Mouse (Mus musculus) urinary bladder, adult 2 months (tissue): ENCODE data around the gene Peak1. TPM values are rescaled to one million over a fixed set of nuclear protein-coding genes. Genes with fewer than 3 reads are reported as not detected.

Experiments
- DNase-seq: peaks from one replicate; pipeline ENCODE4 v3.0.0; 2022; ENCODE audit warnings: low spot score
- polyA plus RNA-seq: library from polyadenylated mRNA; depleted of rRNA; stranded (reverse); fragments of >200 nt; gene quantifications from 2 replicates; pipeline ENCODE4 v1.2.3, GENCODE M21; 2012

The Peak1 gene
- polyA plus RNA-seq, 1 experiment = 14.5 TPM

DNA sequence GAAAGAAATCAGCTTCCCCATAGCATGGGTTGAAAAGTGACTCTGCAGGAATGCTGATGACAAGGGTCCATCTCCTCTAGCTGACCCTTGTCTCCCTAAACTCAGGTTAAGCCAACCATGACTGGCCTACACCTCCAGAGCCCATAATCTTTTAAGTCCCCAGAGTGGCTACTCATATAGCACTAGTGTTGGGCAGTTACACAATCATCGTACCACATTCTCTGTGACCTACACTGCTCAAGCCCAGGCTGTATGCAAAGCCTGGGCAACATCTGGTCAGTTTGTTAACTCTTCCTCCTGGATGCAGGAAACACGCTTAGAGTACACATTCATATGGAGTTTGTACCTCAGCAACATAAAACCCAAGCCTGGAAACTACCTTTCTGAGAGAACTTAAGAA is 217.7 kb downstream of the Peak1 start:
- no peak for DNase-seq

DNA sequence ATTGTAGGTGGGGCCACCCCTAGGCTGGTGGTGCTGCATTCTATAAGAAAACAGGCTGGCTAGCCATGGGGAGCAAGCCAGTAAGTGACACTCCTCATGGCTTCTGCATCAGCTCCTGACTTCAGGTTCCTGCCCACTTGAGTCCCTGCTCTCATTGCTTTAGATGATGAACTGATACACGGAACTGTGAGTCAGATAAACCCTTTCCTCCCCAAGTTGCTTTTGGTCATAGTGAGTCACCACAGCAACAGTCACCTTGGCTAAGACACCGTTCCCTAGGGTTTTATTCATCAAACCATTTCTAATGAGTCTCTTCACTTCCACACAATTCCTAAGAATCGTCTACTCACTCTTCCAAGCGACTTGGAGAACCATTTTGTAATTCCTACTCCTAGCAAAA is 220.9 kb downstream of the Peak1 start:
- no peak for DNase-seq

DNA sequence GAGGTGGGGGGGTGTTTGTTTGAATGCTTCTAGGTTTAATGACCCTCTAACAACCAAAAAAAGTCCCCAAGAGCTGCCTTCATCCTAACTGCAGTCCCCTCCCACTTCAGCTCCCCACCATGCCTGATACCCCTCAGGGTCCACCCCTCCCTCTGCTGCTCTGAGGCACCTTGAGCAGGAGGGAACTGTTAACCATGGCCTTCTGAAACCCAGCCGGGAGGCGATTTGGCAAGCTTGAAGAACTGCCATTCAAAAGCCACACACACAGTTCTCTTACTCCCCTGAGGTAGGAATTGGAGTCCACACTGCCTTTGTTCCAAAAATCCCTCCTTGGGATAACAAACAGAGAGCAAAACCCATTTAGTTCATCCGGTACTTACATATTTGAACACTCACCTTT is 222.7 kb downstream of the Peak1 start:
- no peak for DNase-seq

DNA sequence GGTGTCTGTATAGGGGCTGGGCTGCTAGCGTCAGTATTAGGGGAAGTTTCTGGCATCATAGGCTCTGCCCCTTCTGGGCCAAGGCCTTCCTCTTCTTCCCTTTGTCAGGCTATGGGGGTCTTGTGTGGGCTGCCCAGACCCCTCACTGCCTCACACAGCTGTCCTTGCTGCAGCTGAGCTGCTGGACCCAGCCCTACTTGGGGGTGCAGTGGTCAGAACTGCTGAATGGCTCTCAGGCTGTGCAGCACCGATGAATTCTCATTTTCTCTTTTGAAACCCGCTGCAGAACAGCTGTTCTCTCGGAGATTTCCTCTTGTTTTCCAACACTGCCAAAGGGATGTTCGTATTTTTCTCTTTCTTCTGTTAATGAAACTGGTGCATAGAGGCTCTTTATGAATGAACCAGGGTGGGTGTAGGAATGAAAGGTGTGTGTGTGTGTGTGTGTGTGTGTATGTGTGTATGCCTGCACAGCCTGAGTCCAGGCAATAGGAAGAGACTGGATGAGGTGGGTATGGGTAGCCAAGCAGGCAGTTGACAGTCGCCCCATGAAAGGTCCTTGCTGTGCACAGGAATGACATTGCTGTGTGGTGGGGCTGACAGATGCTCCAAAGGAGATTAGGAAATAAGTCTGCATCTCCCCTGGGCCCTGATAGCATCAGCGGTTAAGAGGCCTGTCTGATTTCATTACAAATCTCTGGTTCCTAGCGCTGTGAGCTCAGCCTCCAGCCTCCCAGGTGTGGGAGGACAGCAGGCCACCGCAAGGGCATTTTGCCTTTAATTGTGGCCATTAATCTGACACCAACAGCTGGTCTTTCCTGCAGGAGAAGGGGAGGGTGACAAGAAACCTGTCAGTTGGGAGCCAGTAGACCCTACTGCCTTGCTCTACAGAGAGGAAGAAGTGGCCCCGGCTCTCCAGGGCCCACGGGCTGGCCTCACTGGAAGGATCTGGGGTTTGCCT is 226.1 kb downstream of the Peak1 start:
- no peak for DNase-seq

DNA sequence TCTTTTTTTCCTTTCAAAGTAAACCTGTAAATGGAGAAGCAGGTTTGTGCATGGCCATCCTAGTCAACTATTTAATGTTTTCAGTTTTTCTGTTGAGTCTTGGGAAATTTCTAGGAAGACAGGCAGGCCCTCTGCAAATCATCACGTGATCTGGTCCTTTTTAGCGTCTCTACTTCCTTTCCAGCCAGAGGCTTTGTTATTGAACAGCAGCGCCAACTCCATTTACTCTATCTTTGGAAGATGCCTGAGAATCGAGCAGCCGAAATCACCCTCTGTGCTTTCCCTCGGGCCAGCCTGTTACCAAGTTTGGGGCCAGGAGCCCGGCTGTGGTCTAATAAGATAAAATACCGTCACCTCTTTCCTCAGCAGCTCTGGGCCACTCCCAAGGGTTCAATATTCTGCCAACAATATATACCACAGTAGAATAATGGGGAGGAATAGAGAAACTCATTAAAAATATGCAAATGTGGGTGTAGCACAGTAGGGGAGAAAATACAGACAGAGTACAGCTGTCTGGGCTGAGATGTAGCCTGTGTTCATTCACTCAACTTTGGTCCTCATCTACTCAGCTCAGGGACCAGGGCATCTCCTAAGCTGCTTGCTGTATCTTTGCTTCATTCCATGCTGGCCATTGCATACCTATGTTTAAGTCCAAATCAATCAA is 237.6 kb downstream of the Peak1 start:
- DNase-seq = no peak

DNA sequence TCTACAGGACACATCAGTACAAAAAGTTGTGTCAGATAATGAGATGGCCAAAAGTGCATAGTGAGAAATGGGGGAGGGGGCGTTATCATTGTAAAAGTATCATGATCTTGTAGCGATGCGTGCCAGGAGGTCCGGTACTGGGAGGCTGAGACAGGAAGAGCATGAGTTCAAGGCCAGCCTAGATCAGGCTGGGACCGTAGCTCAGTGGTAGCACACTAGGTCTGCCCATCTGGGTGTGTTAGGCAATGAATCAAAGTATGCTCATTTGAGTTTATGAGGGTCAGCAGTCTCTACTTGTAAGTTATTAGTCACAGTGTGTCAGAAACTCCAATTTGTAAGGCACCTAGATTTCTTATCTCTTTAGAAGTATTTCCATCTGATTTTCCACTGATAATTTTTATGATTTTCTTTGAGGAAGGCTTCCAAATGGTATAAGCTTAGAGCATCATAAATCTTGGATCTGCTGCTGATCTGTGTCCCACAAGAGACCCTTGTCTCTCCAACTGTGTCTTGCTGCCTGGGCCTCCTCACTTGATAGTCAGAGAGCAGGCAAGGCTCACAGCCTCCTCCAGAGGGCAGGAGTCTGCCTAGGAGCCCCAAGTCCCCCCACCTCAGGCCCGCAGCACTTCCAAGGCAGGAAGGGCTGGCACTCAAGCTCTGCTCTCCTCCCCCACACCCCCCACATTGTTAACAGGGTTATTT is 238.3 kb downstream of the Peak1 start:
- no peak for DNase-seq

DNA sequence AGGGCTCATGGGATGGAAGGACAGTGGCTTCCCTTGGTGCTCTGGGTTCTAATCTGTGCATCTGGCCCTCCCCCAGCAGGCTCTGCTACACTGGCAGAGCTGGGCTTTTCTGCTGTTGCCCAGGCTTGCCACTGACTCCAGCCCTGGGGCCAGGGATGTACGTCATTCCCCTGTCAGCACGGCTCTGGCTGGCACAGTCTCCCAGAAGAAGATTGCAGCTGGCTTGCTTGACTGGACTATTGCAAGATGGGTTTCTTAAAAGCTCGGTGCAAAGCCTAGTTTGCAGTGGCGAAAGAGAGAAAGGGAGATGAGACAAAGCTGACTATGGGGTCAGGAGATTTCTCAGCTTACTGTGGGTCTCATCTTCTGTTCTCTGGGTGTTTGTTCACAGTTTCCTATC is 240.5 kb downstream of the Peak1 start:
- DNase-seq = no peak

DNA sequence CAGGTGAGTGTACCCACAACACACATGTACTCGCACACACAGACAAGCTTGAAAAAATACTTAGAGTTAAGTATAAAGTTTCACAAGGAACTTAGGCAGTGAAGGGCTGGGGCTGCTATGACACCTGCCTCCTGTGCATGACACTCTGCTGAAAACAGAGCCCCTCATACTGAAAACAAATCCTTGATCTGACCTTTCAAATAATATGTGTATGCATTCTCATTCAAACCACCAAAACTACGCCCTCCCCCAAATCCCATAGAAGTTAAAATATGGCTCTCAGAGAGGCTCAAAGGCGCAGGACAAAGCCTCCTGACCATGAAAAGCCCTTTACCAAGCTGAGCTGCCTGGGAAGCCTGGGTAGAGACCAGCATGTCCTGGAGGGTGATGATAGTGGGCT is 242.6 kb downstream of the Peak1 start:
- DNase-seq = no peak

DNA sequence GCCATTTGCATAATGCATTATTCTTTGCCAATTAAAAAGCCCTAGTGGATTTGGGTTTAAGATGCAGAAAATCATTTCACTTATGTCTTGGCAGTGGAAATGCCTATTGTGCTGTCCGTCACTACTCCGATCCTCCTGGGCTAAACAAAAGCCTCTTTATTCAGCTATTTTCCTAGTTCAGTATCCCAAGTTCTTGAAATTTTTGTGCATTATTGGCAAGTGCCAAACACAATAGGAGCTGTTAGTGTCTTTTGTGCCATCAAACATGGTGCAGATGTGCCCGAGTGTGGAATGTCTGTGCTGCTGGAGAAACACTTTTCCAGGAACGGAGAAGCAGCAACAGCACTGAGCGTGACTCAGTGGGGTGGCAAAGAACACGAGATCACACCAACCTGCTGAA is 250.2 kb downstream of the Peak1 start:
- no peak for DNase-seq

DNA sequence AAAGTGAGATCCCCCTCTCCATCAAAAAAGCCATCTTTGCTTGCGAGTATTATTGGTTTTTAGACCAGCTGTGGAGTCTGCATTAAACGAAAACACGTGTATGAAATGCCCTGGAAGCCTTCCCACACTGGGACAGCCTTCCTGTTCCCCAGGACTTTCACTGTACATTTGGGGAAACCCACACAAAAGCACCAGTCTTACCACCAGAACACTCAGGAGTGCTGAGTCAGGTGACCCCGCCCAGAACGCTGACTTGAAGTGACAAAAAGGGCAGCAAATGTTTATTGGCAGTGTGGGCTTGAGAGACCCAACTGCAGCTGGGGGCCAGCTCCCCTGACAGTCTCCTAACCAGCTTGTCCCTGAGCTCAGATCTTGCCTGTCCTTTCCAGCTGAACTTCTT is 251.7 kb downstream of the Peak1 start:
- DNase-seq = no peak

DNA sequence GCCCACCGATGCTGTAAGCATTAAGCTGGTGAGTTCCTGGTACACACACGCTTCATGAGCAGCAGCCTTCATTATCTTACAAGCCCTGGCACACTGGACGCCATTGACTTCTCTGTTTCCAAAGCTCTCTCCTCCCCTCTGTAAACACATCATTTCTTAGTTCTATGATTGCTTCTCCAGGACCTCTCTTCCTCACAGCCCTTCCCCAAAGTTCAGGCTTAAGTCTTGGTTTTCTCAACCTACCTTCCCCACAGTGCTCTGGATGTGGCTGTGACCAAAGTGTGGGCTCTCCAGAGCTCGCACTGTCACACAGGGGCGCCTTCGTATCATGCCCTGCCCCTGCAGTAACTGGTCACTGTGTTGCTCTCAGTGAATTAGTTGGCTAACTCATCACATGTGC is 252.5 kb downstream of the Peak1 start, which contains the start of gene Tspan3:
Gene Tspan3 (minus strand): TSS at position 101 of the 400 bp plus-strand sequence.
- no peak for DNase-seq

DNA sequence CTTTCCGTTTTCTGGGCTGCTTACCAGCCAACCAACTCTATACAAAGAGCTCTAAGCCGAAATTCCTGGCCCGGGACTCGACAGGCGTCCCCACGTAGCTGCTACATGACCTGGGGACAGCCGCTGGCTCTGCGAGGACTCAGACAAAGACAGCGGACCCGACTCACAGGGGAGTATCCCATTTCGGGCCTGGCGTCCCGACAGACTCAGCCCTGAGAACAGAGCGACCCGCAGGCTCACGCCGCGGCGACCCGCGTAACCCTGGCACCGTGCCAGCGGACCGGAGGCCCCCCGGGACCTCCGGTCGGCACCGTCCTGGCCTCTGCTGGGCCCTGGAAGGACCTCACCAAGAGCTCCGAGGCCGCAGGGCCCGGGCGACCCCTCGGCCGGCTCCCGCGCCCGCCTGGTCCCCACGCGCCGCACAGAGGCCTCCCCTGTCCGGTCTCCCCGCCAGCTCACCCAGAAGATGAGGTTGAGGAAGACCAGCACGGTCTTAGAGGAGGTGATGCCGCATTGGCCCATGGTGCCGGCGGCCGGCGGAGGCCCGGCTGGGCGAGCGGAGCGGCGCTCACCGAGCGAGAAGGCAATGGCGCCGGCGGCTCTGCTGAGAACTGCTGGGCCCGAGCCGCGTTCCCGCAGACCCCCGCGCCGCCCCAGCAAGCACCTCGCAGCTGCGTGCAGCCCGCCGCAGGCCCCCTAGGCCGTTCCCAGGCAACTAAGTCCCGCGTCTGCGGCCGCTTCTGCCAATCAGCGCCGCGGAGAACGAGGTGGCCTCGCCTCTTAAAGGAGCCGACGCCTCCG is 257.3 kb downstream of the Peak1 start:
- DNase-seq = peak; percentile 78

DNA sequence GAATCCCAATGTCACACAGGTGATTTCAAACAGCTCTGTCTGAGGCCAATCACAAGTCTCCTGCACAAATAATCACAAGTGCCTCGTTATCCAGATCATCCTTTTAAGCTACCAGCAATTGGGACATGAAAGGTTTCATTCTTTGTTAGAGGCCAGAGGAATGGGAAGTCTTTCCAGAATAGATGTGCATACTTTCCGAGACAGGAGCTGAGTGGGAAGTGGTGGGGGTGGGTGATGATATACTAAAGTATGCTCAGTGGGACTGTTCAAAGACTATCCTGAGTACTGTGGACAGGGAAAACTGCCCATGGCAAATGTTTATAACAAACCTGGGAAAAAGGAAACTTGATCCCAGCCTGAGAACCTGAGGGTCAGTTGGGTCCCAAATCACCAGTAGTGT is 258.4 kb downstream of the Peak1 start:
- no peak for DNase-seq

DNA sequence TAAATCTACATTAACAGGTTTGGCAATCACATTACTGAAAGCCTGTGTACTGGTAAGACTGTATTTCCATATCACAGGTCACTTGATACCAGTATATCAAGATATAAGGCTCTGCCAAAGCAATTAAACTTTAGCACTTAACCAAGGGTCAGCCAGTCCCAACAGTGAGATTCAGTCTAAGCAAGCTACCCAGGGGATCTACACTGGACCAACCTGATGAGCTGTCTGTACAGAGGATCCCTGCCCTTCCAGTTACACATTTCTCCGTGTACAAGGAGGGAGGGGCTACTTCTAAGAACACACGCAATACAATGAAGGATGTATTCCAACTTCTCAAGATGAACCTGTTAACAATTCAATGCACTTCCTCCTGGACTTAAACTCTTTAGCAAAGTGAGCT is 259.8 kb downstream of the Peak1 start:
- DNase-seq = no peak

DNA sequence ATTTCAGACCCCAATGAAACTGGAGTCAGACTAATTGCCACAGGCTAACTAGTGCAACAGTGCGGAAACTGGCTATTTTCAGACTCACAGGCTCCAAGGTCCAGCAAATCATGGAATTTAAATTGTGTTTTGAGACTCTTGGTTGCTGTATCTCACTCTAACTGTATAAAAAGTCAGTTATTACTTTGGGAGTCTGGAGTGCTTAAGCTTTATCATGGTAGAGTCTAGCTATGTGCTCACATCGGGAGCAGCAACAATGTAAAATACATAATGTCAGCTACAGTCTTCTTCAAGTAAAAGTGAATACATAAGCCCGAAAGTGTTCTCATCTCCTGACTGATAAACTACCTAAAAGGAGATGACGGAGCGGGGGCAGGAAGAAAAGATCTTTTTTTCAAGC is 263.3 kb downstream of the Peak1 start:
- no peak for DNase-seq

DNA sequence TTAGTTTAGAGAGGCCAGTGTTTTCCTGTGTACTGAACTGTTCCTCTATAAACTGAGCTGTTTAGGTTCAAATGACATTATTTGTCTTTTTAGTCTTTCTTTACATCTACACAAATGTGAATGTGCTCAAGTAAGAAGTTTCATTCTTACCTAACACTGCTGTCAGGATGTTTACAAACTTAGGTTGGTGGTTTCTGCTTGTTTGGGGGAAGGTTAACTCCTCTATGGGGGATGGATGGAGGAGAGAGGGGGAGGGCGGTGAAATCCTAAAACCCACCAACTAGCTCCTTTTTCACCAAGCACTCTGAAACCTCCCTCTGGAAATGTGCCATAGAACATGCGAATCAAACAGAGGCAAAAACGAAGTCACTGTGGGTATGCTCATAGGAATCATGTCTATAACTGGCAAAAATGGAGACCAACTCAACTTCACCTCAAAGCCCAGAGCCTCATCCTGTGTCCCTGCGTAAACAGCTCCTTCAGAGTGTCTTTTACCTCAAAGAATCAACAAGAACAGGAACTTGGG is 265.3 kb downstream of the Peak1 start:
- no peak for DNase-seq

DNA sequence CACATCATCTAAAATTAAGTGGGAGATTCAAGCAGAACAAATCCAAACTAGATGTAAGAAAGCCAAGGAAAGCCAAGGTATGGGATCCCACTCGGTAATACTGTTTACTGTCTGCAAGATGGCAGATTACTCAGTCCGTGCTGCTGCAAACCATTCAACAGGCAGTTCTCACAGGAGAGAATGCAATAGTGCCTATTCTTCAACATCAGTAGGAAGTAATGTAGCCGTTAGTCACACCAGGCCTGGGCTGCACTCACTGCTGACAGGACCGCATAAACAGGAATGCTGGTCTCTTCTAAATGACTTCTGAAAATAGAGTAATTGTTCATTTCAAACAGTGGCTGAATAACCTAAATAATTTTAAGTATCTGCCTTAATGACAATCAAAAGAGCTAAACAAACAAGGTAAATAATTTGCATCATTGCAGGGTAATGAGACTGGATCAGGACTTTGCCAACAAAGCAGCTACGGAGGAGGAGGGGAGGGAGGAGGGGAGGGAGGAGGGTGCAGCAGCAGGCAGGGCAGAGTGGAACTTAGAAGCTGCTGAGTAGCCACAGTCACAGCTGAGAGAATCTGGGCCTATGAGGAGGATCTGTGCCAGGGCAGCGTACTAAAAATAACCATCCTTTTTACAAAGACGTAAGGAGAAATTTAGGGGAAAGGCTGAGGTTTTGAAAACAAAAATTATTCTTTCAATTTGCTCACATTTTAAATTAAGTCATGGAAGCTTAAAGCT is 266.0 kb downstream of the Peak1 start:
- no peak for DNase-seq
